Mouse (Mus musculus) liver, embryonic 16.5 days (tissue): ENCODE results near the gene Hnf4a. TPM values are rescaled to one million over a fixed set of nuclear protein-coding genes. Genes with fewer than 3 reads are reported as not detected.

Experiments used
- ATAC-seq: fragments of 200-750 bp; cut with Nextera tagmentation; 2 replicates; pipeline ENCODE4 v1.8.0; 2017; ENCODE audit warnings: low read depth, mild to moderate bottlenecking, moderate number of reproducible peaks, moderate library complexity
- H3K27ac ChIP-seq: fragments of 300-500 bp; sonication (generic); 2 replicates; pipeline ENCODE4 v1.5.1; 2014; ENCODE audit warnings: mild to moderate bottlenecking, low read length
- H3K27me3 ChIP-seq: fragments of 300-500 bp; sonication (generic); 2 replicates; pipeline ENCODE4 v1.6.1; 2014; ENCODE audit warnings: low read depth, low read length, mixed read lengths; ENCODE audit not compliant: control insufficient read depth, insufficient read depth
- H3K36me3 ChIP-seq: fragments of 300-500 bp; sonication (generic); 2 replicates; pipeline ENCODE4 v1.6.1; 2014; ENCODE audit warnings: mild to moderate bottlenecking; ENCODE audit not compliant: control insufficient read depth, insufficient read depth
- H3K4me1 ChIP-seq: fragments of 300-500 bp; sonication (generic); 2 replicates; pipeline ENCODE4 v1.6.1; 2014; ENCODE audit warnings: low read depth, low read length, mixed read lengths; ENCODE audit not compliant: control insufficient read depth
- H3K4me2 ChIP-seq: fragments of 300-500 bp; sonication (generic); 2 replicates; pipeline ENCODE4 v1.6.1; 2014; ENCODE audit warnings: low read depth, low read length, mixed read lengths
- H3K4me3 ChIP-seq: fragments of 300-500 bp; sonication (generic); 2 replicates; pipeline ENCODE4 v1.5.1; 2014; ENCODE audit warnings: low read depth, mild to moderate bottlenecking, low read length
- H3K9ac ChIP-seq: fragments of 300-500 bp; sonication (generic); 2 replicates; pipeline ENCODE4 v1.6.1; 2014; ENCODE audit warnings: low read depth, low read length
- H3K9me3 ChIP-seq: fragments of 300-500 bp; sonication (generic); replicated peaks from 2 replicates; pipeline ENCODE4 v1.6.1; 2016; ENCODE audit warnings: low read length; ENCODE audit not compliant: control insufficient read depth
- WGBS: fragments of 180-500 bp; shearing (Covaris S2); extraction: QIAGEN DNeasy Blood & Tissue Kit; methylation state at CpG from one replicate; pipeline ENCODE4 v1.1.7; 2014; ENCODE audit not compliant: insufficient replicate concordance; 5-methylcytosine and 5-hydroxymethylcytosine counted together
- polyA plus RNA-seq: library from polyadenylated mRNA; unstranded; fragments of >200 nt; fragmentation: Nextera tagmentation; extraction: Ambion mirVana; gene quantifications from 2 replicates; pipeline ENCODE4 v1.2.1, GENCODE M21; 2015

Hnf4a gene
- polyA plus RNA-seq, 1 experiment from 2014 or later = 21.1 TPM

- Histone ChIP-seq H3K4me2 (no peak overlapping the region), H3K36me3 (no peaks in the 10 kb centered on the region), H3K9me3 (no peaks in the 10 kb centered on the region), H3K4me1 (no peaks in the 10 kb centered on the region), H3K27ac (no peak overlapping the region), H3K4me3 (no peak overlapping the region), H3K27me3 (peaks cover 14% of the 10 kb centered on the region), H3K9ac (no peak overlapping the region)
- WGBS = 46% methylated on average over 18 of the region's 18 CpGs
- ATAC-seq = no peak
Observed at GRCm38 (mm10) chr2:163480191-163480825, 26.3 kb upstream of the Hnf4a start.

DNA sequence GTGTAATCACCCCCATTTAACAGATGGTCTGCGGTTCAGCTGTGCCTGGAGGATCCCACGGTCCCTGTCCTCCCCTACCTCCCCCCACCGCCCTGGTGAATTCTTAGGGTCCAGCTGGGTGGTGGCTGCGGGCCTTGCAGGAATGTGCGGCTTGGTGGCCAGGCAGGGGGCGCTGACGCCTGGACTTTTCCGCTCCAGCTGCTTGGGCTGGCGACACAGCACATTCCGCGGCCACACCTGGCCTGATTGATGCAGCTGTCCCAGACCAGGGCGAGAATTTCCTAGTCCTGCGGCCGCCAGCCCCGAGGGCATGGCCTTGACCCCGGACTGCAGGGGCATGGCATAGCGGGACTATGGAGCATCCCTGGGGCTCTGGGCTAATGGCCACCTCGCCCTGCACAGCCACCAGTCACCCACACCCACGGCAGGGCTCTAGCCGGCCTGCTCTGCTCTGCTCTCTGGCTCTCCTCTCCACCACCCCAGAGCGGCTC, 25.0 kb upstream of the Hnf4a start:
- Histone ChIP-seq H3K4me1 (no peaks in the 10 kb centered on the region), H3K9ac (no peak overlapping the region), H3K27ac (no peak overlapping the region), H3K9me3 (no peaks in the 10 kb centered on the region), H3K27me3 (peaks cover 14% of the 10 kb centered on the region), H3K4me3 (no peak overlapping the region; the same call in 1 of the 2 replicates), H3K4me2 (peak overlapping the region; percentile 41), H3K36me3 (no peaks in the 10 kb centered on the region)
- 4% methylated on average over 21 of the region's 21 CpGs for WGBS
- ATAC-seq = peak; percentile 39

- H3K4me3 ChIP-seq = no peak overlapping the region
- no peaks in the 10 kb centered on the region for H3K4me1 ChIP-seq
- no peak overlapping the region for H3K4me2 ChIP-seq
- no peak overlapping the region for H3K9ac ChIP-seq
- no peak for ATAC-seq
- no peaks in the 10 kb centered on the region for H3K9me3 ChIP-seq
- H3K27ac ChIP-seq = no peak overlapping the region
- 58% methylated on average over 3 of the region's 3 CpGs for WGBS
- H3K27me3 ChIP-seq = no peaks in the 10 kb centered on the region
- H3K36me3 ChIP-seq = no peaks in the 10 kb centered on the region
Observed at GRCm38 (mm10) chr2:163487360-163487759, 19.2 kb upstream of the Hnf4a start.

- Histone ChIP-seq H3K27me3 (no peaks in the 10 kb centered on the region), H3K9me3 (no peaks in the 10 kb centered on the region), H3K9ac (no peak overlapping the region), H3K4me1 (no peaks in the 10 kb centered on the region), H3K4me3 (no peak overlapping the region), H3K4me2 (no peak overlapping the region), H3K27ac (no peak overlapping the region), H3K36me3 (no peaks in the 10 kb centered on the region)
- WGBS = 42% methylated on average over 5 of the region's 5 CpGs
- no peak for ATAC-seq
Observed at GRCm38 (mm10) chr2:163489725-163490291, 16.8 kb upstream of the Hnf4a start.

GRCm38 (mm10) chr2:163490656-163491055, 16.0 kb upstream of the Hnf4a start:
- Histone ChIP-seq H3K9ac (no peak overlapping the region), H3K4me3 (no peak overlapping the region), H3K4me2 (no peak overlapping the region), H3K36me3 (no peaks in the 10 kb centered on the region), H3K4me1 (no peaks in the 10 kb centered on the region), H3K27ac (no peak overlapping the region), H3K27me3 (no peaks in the 10 kb centered on the region), H3K9me3 (no peaks in the 10 kb centered on the region)
- 73% methylated on average over 17 of the region's 17 CpGs for WGBS
- ATAC-seq = no peak

DNA sequence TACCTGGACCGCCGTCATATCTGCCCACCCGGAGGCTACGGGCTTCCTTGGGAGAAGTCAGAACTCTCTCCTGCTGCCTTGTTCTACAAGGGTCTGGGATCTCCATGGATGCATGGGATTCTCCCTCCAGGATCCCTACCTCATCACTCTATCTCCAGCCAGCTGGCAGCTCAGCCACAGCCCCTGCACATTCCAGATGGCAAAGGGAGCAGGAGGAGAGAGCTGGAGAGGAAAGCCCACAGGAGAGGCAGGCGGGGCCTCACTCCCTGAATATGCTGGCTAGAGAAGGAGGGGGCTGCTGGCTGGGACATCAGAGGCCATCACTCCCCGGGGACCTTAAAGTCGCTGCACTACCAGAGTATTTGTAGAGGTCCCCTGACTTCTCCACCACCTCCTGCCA, 15.3 kb upstream of the Hnf4a start:
- Histone ChIP-seq H3K9me3 (no peaks in the 10 kb centered on the region), H3K36me3 (no peaks in the 10 kb centered on the region), H3K27me3 (no peaks in the 10 kb centered on the region), H3K4me1 (no peaks in the 10 kb centered on the region), H3K27ac (no peak overlapping the region), H3K4me3 (no peak overlapping the region), H3K9ac (no peak overlapping the region), H3K4me2 (no peak overlapping the region)
- WGBS = 49% methylated on average over 7 of the region's 7 CpGs
- no peak for ATAC-seq

- Histone ChIP-seq H3K4me3 (no peak within 1 kb of the TSS), H3K36me3 (no peaks in the 10 kb centered on the region), H3K9ac (no peak within 1 kb of the TSS), H3K4me2 (no peak within 1 kb of the TSS), H3K4me1 (no peaks in the 10 kb centered on the region), H3K27me3 (no peaks in the 10 kb centered on the region), H3K9me3 (no peaks in the 10 kb centered on the region), H3K27ac (no peak within 1 kb of the TSS)
- WGBS = 64% methylated on average over 5 of the region's 5 CpGs
- ATAC-seq = no peak
Observed at GRCm38 (mm10) chr2:163492018-163492417, 14.6 kb upstream of the Hnf4a start, which contains the start of gene R3hdml. R3hdml (plus strand) TSS chr2:163492318.

DNA sequence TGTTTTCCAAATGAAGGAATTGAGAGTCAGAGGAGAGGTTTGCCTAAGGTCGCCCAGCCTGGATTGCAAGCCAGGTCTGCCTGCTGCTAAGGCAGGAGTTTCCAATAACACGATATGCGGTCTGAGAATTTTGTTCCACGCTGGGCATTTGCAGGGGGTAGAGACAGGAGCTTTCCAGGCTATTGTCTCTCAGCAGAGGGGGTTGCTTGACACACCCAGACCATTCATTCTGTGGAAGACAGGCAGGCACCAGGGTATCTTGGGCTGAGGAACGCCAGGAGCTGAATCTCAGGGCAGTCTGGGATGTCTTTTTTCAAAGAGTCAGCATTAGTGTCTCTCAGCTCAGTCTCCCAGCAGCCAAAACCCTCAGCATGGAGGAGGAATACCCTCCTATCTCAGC, 13.6 kb upstream of the Hnf4a start:
- no peak for ATAC-seq
- whole genome bisulfite sequencing = 37% methylated on average over 5 of the region's 5 CpGs

DNA sequence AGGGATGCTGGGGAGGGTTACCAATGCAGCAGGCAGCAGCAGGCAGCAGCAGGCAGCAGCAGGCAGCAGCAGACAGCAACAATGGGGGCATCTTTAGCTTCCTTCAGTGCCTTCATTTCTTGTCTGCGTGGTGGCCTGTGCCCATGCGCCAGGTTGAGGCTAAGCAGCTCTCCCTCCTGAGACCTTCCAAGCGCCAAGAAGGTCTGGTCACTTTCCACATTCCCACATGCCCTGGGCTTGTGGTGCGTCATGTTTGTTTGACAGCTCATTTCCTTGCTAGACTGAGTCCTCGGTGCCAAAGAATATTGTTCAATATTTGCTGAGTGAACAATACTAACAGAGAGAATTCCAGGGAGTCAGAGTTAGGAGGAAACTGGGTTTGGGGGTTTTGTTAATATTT, 12.6 kb upstream of the Hnf4a start:
- H3K4me2 ChIP-seq = no peak overlapping the region
- no peaks in the 10 kb centered on the region for H3K9me3 ChIP-seq
- WGBS = 34% methylated on average over 5 of the region's 5 CpGs
- H3K27me3 ChIP-seq = no peaks in the 10 kb centered on the region
- H3K36me3 ChIP-seq = no peaks in the 10 kb centered on the region
- no peak overlapping the region for H3K9ac ChIP-seq
- no peaks in the 10 kb centered on the region for H3K4me1 ChIP-seq
- no peak overlapping the region for H3K27ac ChIP-seq
- ATAC-seq = no peak
- no peak overlapping the region for H3K4me3 ChIP-seq

More for the DNA sequence above, 13.6 kb upstream of the Hnf4a start:
- Histone ChIP-seq H3K4me1 (no peaks in the 10 kb centered on the region), H3K4me2 (no peak overlapping the region), H3K36me3 (no peaks in the 10 kb centered on the region), H3K27ac (no peak overlapping the region), H3K27me3 (no peaks in the 10 kb centered on the region), H3K4me3 (no peak overlapping the region), H3K9ac (no peak overlapping the region), H3K9me3 (no peaks in the 10 kb centered on the region)
